Mouse (Mus musculus) embryonic facial prominence, embryonic 15.5 days (tissue): ENCODE data around the gene Ifnar2. TPM values are rescaled to one million over a fixed set of nuclear protein-coding genes. Genes with fewer than 3 reads are reported as not detected.

ENCODE experiments used
- ATAC-seq: fragments of 200-750 bp; cut with Nextera tagmentation; 2 replicates; pipeline ENCODE4 v1.8.0; 2017; ENCODE audit warnings: low read depth, moderate TSS enrichment; ENCODE audit not compliant: insufficient number of reproducible peaks, low FRiP score, low TSS enrichment
- H3K27ac ChIP-seq: fragments of 300-500 bp; sonication (generic); replicated peaks from 2 replicates; pipeline ENCODE4 v1.5.1; 2015; ENCODE audit warnings: mild to moderate bottlenecking, inconsistent platforms
- H3K27me3 ChIP-seq: fragments of 300-500 bp; sonication (generic); 2 replicates; pipeline ENCODE4 v1.6.1; 2015; ENCODE audit warnings: inconsistent platforms
- H3K36me3 ChIP-seq: fragments of 300-500 bp; sonication (generic); 2 replicates; pipeline ENCODE4 v1.6.1; 2015; ENCODE audit warnings: mild to moderate bottlenecking, inconsistent platforms
- H3K4me1 ChIP-seq: fragments of 300-500 bp; sonication (generic); 2 replicates; pipeline ENCODE4 v1.6.1; 2015; ENCODE audit warnings: inconsistent platforms
- H3K4me2 ChIP-seq: fragments of 300-500 bp; sonication (generic); replicated peaks from 2 replicates; pipeline ENCODE4 v1.6.1; 2015; ENCODE audit warnings: mild to moderate bottlenecking, inconsistent platforms
- H3K4me3 ChIP-seq: fragments of 300-500 bp; sonication (generic); replicated peaks from 2 replicates; pipeline ENCODE4 v1.5.1; 2015; ENCODE audit warnings: mild to moderate bottlenecking, inconsistent platforms
- H3K9ac ChIP-seq: fragments of 300-500 bp; sonication (generic); 2 replicates; pipeline ENCODE4 v1.6.1; 2015; ENCODE audit warnings: inconsistent platforms
- H3K9me3 ChIP-seq: fragments of 300-500 bp; sonication (generic); replicated peaks from 2 replicates; pipeline ENCODE4 v1.6.1; 2016; ENCODE audit warnings: inconsistent platforms
- WGBS: fragments of 180-500 bp; shearing (Covaris S2); methylation state at CpG from one replicate; pipeline ENCODE4 v1.1.7; 2015; 5-methylcytosine and 5-hydroxymethylcytosine counted together
- polyA plus RNA-seq: library from polyadenylated mRNA; unstranded; fragments of >200 nt; fragmentation: Nextera tagmentation; extraction: Ambion mirVana; gene quantifications from 2 replicates; pipeline ENCODE4 v1.2.1, GENCODE M21; 2015

The Ifnar2 gene
- polyA plus RNA-seq, 1 experiment from 2014 or later = 60.4 TPM

DNA sequence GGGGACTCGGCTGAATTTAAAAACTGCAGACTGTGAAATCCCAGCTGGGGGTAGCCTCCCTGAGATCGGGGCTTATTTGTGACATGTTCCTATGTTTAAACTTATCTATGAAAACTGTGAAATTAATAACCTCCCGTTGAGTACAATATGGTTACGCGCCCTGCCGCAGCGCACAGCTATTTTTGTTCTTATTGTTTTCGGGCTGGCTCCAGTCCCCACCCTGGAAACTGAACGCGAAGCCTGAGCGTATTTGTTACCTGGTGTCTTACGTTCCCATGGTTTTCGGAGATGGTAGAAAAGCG is 24.4 kb upstream of the Ifnar2 start:
- Histone ChIP-seq H3K4me3 (no peak overlapping the region), H3K27ac (no peak overlapping the region), H3K9ac (no peak overlapping the region), H3K36me3 (no peaks in the 10 kb centered on the region), H3K4me1 (0 out of 2 replicates have a peak, but pooled peaks cover 6% of the 10 kb centered on the region), H3K4me2 (no peak overlapping the region), H3K27me3 (peaks cover 17% of the 10 kb centered on the region), H3K9me3 (no peaks in the 10 kb centered on the region)
- 70% methylated on average over 14 of the region's 14 CpGs for WGBS
- no peak for ATAC-seq

DNA sequence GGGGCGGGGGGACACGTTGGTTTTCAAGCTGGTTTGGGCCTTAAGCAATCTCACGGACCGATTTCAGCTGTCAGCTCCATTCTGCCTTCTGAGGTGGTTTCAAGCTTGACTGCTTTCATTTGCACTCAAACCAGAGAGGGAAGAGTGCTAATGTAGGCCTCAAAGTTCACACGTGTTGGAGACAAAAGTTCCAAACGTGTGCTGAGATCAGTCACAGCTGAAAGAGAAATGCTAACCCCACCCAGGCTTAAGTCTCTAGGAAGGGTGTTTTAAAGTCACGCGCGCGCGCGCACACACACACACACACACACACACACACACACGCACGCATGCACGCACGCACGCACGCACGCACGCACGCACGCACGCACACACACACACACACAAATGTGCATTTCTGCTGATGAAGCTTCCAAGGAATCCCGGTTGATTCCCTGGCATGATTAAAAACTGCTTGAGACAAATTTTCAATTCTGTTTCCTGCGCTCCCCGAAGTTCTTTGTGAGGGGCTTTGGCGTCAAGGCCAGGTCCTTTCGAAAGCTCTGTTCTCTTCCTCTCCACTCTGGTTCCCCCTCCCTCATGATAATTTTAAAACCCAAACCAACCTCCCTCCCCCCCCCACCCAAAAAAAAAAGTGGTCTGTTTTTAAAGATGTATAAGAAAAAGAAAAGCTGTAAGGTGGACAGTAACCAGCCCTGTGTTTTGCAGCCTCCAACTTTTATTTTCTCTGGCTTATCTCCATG is 23.8 kb upstream of the Ifnar2 start:
- H3K4me2 ChIP-seq = no peak overlapping the region
- peaks cover 22% of the 10 kb centered on the region for H3K27me3 ChIP-seq
- no peak overlapping the region for H3K9ac ChIP-seq
- no peak for ATAC-seq
- WGBS = 65% methylated on average over 28 of the region's 28 CpGs
- H3K4me3 ChIP-seq = no peak overlapping the region
- 0 out of 2 replicates have a peak, but pooled peaks cover 6% of the 10 kb centered on the region for H3K4me1 ChIP-seq
- no peaks in the 10 kb centered on the region for H3K9me3 ChIP-seq
- no peaks in the 10 kb centered on the region for H3K36me3 ChIP-seq
- H3K27ac ChIP-seq = no peak overlapping the region

DNA sequence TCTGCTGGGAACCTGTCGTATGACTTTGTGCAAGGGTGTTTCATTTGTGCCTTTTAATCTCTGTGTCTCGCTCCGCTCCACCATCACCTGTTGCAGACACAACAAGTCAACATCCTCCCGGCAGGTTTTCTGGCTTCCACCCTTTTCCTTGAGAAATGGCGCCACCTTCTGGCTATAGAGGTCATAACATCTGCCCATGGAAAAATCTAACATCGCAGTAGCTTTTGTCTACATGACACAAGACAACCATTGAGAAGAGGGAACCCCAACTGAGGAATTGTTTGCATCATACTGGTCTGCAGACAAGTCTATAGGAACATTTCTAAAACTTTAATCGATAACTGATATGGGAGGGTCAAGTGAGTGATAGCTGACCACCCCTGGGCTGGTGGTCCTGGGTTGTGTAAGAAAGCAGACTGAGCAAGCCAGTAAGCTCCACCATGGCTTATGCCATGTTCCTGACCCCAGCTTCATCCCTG is 20.5 kb upstream of the Ifnar2 start:
- Histone ChIP-seq H3K27me3 (peaks cover 27% of the 10 kb centered on the region), H3K27ac (no peak overlapping the region), H3K9me3 (no peaks in the 10 kb centered on the region), H3K4me3 (no peak overlapping the region), H3K4me2 (no peak overlapping the region), H3K4me1 (0 out of 2 replicates have a peak, but pooled peaks cover 6% of the 10 kb centered on the region), H3K9ac (no peak overlapping the region), H3K36me3 (no peaks in the 10 kb centered on the region)
- no peak for ATAC-seq
- WGBS = 4% methylated on average over 7 of the region's 7 CpGs

DNA sequence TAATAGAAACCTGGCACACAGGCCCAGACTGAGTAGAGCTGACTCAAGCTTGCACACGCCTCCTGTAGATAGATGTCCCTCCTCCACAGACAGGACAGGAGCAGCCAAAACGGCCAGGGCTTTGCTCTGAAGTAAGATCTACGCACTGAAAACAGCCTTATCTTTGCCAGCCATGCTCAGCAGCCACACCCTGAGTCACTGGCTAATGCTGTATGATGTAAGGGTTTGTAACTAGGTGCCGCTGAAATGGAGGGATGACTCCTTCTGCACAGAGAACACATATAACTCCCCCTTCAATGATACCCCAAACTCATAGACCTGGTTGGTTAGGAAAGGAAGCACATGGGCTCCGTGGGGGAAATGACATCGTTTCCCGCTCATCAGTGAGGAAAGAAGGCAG is 19.8 kb upstream of the Ifnar2 start:
- ATAC-seq = no peak

DNA sequence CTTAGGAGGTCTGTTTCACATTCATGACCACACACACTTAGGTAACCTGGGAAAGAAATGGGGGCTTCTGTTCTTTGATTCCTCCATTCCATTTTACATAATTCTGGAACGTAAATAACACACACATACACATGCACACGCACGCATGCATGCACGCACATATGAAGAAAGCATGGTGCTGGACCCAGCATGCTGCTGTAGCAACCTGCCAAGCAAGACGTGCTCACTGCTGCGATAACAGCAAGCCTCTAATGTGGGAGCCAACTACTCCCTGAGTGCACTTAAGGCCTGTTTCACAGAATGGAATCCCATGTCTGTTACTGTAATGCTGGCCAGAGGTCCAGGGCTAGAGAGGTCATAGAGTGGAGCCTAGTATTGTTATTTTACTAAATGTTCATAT is 19.4 kb upstream of the Ifnar2 start:
- Histone ChIP-seq H3K27ac (no peak overlapping the region), H3K4me1 (0 out of 2 replicates have a peak, but pooled peaks cover 6% of the 10 kb centered on the region), H3K27me3 (peaks cover 27% of the 10 kb centered on the region), H3K9ac (no peak overlapping the region), H3K36me3 (no peaks in the 10 kb centered on the region), H3K9me3 (no peaks in the 10 kb centered on the region), H3K4me3 (no peak overlapping the region), H3K4me2 (no peak overlapping the region)
- no peak for ATAC-seq
- whole genome bisulfite sequencing = 79% methylated on average over 6 of the region's 6 CpGs

More for the DNA sequence above, 19.8 kb upstream of the Ifnar2 start:
- H3K4me3 ChIP-seq = no peak overlapping the region
- H3K27ac ChIP-seq = no peak overlapping the region
- no peak overlapping the region for H3K9ac ChIP-seq
- H3K36me3 ChIP-seq = no peaks in the 10 kb centered on the region
- H3K4me1 ChIP-seq = 0 out of 2 replicates have a peak, but pooled peaks cover 6% of the 10 kb centered on the region
- peaks cover 27% of the 10 kb centered on the region for H3K27me3 ChIP-seq
- WGBS = 61% methylated on average over 7 of the region's 7 CpGs
- no peak overlapping the region for H3K4me2 ChIP-seq
- H3K9me3 ChIP-seq = no peaks in the 10 kb centered on the region

DNA sequence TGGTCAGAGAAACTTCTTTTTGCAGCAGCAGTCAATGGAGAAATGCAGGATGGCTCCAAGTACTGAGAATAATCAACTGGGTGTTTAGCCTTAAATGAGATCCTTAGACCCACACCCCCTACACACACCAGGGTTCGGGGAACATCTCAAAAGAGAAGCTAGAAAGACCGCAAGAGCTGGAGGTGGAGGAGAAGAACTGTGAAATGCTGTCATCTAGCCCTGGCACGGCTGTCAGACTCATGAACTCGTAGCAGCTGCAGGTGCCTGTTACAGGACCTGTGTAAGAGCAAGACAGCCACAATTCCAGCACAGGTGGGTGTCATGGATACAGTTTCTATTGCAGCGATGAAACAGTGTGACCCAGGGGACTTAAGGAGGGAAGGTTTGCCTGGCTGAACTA is 18.9 kb upstream of the Ifnar2 start:
- 67% methylated on average over 5 of the region's 5 CpGs for WGBS
- H3K4me3 ChIP-seq = no peak overlapping the region

DNA sequence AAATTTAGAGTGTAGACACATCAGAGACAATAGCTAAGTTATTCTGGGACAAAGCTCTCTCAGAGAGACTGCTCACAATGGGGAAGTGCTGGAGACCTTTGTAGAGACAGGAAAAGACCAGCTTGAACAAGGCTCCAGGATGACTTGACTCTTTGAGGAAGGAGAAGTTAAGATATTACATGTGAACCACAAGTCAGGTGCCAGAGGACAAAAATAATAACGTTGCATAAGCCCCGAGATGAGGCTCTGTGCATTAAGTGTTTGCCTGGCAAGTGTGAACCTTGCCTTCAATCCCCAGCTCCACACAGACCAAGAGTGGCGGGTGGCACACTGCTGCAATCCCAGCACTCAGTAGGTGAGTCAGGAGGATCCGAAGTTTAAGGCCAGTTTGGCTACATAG is 18.0 kb upstream of the Ifnar2 start:
- no peaks in the 10 kb centered on the region for H3K36me3 ChIP-seq
- no peak overlapping the region for H3K4me2 ChIP-seq
- H3K4me1 ChIP-seq = peaks cover 3% of the 10 kb centered on the region; the same call in 1 of the 2 replicates
- no peaks in the 10 kb centered on the region for H3K9me3 ChIP-seq
- no peak for ATAC-seq
- peaks cover 27% of the 10 kb centered on the region for H3K27me3 ChIP-seq
- WGBS = 73% methylated on average over 4 of the region's 4 CpGs
- H3K4me3 ChIP-seq = no peak overlapping the region
- no peak overlapping the region for H3K9ac ChIP-seq
- no peak overlapping the region for H3K27ac ChIP-seq

More for the DNA sequence above, 18.9 kb upstream of the Ifnar2 start:
- no peak for ATAC-seq
- Histone ChIP-seq H3K4me1 (peaks cover 4% of the 10 kb centered on the region; the same call in 1 of the 2 replicates), H3K27ac (no peak overlapping the region), H3K9ac (no peak overlapping the region), H3K9me3 (no peaks in the 10 kb centered on the region), H3K36me3 (no peaks in the 10 kb centered on the region), H3K4me2 (no peak overlapping the region), H3K27me3 (peaks cover 27% of the 10 kb centered on the region)

DNA sequence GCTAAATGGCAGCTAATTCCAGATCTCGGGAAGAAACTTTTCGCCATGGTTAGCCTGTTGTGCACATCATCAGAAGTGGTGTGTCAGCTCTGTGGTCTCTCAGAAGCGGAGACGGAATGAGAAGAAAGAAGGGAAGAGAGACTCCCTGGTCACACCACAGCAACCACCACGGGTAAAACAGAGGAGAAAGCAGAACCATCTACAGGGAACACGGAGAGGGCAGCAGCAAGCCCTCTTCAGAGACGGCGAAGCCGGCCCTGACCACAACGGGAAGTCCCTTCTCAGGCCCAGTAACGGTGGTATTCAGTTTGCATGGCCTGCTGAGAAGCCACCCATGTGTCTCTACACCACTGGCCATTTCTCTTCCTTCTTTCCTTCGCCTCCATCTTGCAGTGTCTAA is 17.4 kb upstream of the Ifnar2 start:
- Histone ChIP-seq H3K4me2 (no peak overlapping the region), H3K36me3 (no peaks in the 10 kb centered on the region), H3K9ac (no peak overlapping the region), H3K4me3 (no peak overlapping the region), H3K9me3 (no peaks in the 10 kb centered on the region), H3K27me3 (peaks cover 27% of the 10 kb centered on the region), H3K4me1 (peaks cover 3% of the 10 kb centered on the region; the same call in 1 of the 2 replicates), H3K27ac (no peak overlapping the region)
- 64% methylated on average over 12 of the region's 12 CpGs for WGBS
- no peak for ATAC-seq

DNA sequence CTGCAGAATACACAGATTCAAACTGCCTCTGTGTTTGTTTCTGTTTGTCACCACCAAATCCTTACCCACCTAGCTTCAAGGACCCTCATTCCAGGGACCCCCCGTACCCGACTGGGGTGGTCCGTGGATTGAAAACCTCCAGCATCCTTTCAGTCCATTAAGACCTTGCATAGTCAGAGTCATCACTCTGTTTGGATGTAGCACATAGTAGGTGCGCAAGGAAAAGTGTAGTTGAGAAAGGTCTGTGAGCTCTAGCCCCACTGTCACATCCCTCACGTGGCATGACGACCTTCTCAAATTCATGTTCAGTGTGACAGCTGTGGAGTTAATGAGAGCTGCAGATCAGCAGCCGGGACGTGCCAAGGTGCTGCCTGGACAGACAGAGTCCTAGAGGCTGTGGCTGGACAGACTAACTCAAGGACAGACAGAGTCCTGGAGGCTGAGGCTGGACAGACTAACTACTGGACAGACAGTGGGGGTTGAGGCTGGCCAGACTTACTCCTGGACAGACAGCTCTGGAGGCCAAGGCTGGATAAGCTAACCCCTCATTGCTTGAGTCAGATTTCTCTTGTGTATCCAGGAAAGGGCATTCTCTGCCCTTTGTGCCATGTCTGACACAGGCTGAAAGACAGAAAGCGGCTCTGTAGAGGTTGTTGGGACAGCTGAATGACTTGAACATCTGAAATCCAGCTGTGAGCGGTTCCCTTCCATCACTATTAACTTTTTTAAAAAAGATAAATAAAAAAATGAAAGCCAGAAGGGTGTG is 15.6 kb upstream of the Ifnar2 start:
- H3K4me3 ChIP-seq = no peak overlapping the region
- peaks cover 4% of the 10 kb centered on the region; the same call in 1 of the 2 replicates for H3K4me1 ChIP-seq
- no peak overlapping the region for H3K27ac ChIP-seq
- no peak overlapping the region for H3K9ac ChIP-seq
- no peaks in the 10 kb centered on the region for H3K9me3 ChIP-seq
- 73% methylated on average over 10 of the region's 10 CpGs for whole genome bisulfite sequencing
- H3K4me2 ChIP-seq = no peak overlapping the region
- H3K36me3 ChIP-seq = no peaks in the 10 kb centered on the region
- ATAC-seq = no peak
- H3K27me3 ChIP-seq = peaks cover 20% of the 10 kb centered on the region

DNA sequence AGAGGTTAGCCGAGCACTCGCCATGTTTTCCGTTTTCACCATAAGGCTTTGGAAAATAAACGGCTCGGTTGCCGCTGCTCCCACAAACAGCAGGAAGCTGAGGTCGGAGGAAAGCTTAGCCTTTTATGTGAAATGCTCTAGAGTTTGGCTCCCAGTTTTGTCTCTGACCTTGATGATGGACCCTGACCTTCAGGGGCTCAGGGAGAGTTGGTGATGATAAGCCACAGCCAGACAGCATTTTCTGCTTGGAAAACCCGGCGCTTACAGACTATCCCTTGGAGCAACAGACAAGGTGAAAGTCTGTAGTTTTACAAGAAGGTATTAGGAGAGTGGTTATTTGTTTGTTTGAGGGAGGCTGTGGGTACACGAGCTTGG is 15.1 kb upstream of the Ifnar2 start:
- no peak for ATAC-seq

DNA sequence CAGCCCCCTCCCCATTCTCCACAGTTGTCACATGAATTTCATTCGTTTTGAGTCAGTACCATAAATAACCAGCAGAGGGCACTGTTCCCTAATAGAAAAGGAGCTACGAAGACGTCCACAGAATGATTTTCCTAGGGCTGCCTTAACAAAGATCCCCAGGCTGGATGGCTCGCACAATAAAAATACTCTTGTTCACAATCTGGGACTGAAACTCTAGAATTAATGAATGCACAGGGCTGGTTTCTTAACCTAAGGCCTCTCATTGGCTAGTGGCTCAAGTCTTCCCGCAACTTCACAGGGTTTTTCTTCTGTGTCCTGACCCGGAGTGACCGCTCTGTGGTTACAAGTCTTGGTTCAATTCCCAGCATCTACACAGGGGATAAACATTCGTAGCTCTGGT is 14.0 kb upstream of the Ifnar2 start:
- H3K9ac ChIP-seq = no peak overlapping the region
- no peak overlapping the region for H3K4me3 ChIP-seq
- H3K27ac ChIP-seq = no peak overlapping the region
- H3K4me1 ChIP-seq = peaks cover 19% of the 10 kb centered on the region
- peaks cover 7% of the 10 kb centered on the region for H3K27me3 ChIP-seq
- WGBS = 39% methylated on average over 8 of the region's 8 CpGs
- H3K4me2 ChIP-seq = no peak overlapping the region
- ATAC-seq = no peak
- H3K36me3 ChIP-seq = no peaks in the 10 kb centered on the region
- H3K9me3 ChIP-seq = no peaks in the 10 kb centered on the region

More for the DNA sequence above, 15.1 kb upstream of the Ifnar2 start:
- WGBS = 45% methylated on average over 10 of the region's 10 CpGs
- Histone ChIP-seq H3K4me3 (no peak overlapping the region), H3K9me3 (no peaks in the 10 kb centered on the region), H3K9ac (no peak overlapping the region), H3K36me3 (no peaks in the 10 kb centered on the region), H3K4me1 (peaks cover 8% of the 10 kb centered on the region), H3K27me3 (peaks cover 17% of the 10 kb centered on the region), H3K27ac (no peak overlapping the region), H3K4me2 (no peak overlapping the region)
